Comparison of ENCODE assay signal across 24 mouse cellular contexts in genomic region chr5:146611009-146611408, GRCm38 (mm10). TPM values are rescaled to one million over a fixed set of nuclear protein-coding genes. Genes with fewer than 3 reads are reported as not detected.
"Had no signal": no experiment of that assay in that cellular context is flagged by ENCODE, and none has a peak within 500 bp of the region (broad histone marks: within the 10 kb centered on the region; RNA-seq: fewer than 3 reads in every experiment).

No protein-coding gene starts in this region.

- H3K9me3 ChIP-seq: liver, embryonic 15.5 days; midbrain, embryonic 10.5 days had no signal

- H3K27me3 ChIP-seq: liver, embryonic 15.5 days; neural tube, embryonic 13.5 days had no signal

- ATAC-seq: intestine, postnatal 0 days; lung, postnatal 0 days had no signal

- H3K4me1 ChIP-seq: liver, embryonic 15.5 days had no signal

- H3K36me3 ChIP-seq: liver, embryonic 15.5 days; midbrain, embryonic 10.5 days; neural tube, embryonic 13.5 days had no signal

- H3K9ac ChIP-seq: liver, embryonic 15.5 days; neural tube, embryonic 13.5 days had no signal

- H3K27ac ChIP-seq: layer of hippocampus, adult 2 months; left cerebral cortex, adult 2 months; liver, embryonic 15.5 days; midbrain, embryonic 10.5 days; neural tube, embryonic 13.5 days had no signal

- DNase-seq: kidney, adult 9 months; kidney, postnatal 4 days; lung, adult 2 months; lung, postnatal 36 days; midbrain, embryonic 14.5 days; right cerebral cortex, adult 18-20 months; right cerebral cortex, postnatal 25 days; thymus, postnatal 36 days had no signal

- H3K4me2 ChIP-seq: liver, embryonic 11.5 days; liver, embryonic 15.5 days; neural tube, embryonic 13.5 days had no signal

- H3K4me3 ChIP-seq: layer of hippocampus, adult 2 months; left cerebral cortex, adult 2 months; liver, embryonic 15.5 days; midbrain, embryonic 10.5 days; myocyte; neural tube, embryonic 13.5 days had no signal

RNA-seq across cellular contexts. Expression of gene Gpr12, which starts 26.0 kb away (rescaled TPM):
- total RNA-seq: megakaryocyte, adult 5-6 weeks had no signal
- polyA plus RNA-seq: intestine, postnatal 0 days; lung, adult 2 months; lung, postnatal 0 days; myocyte; small intestine, adult 2 months had no signal

RNA-seq across cellular contexts. Expression of gene Gm3415, which starts 55.1 kb away (rescaled TPM):
- total RNA-seq: layer of hippocampus, adult 2 months; layer of hippocampus, postnatal 14 days; left cerebral cortex, adult 2 months; left cerebral cortex, postnatal 14 days; megakaryocyte, adult 5-6 weeks had no signal
- polyA plus RNA-seq: intestine, postnatal 0 days; limb, embryonic 14.5 days; liver, embryonic 11.5 days; liver, embryonic 15.5 days; lung, adult 2 months; lung, postnatal 0 days; midbrain, embryonic 10.5 days; midbrain, embryonic 14.5 days; myocyte; neural tube, embryonic 13.5 days; small intestine, adult 2 months; stomach, embryonic 16.5 days; thymus, postnatal 0 days had no signal
